Mouse (Mus musculus): ENCODE measurements around the gene Apeh. TPM values are rescaled to one million over a fixed set of nuclear protein-coding genes. Genes with fewer than 3 reads are reported as not detected.

Gene Apeh
- 65.0 and 72.5 TPM in 2 replicates for polyA plus RNA-seq (2012; rRNA removed)

GRCm38 (mm10) chr9:108094184-108094941 is at the start of gene Apeh:
TSS of gene Apeh (minus strand) at chr9:108094606.

GRCm38 (mm10) chr9:108082988-108083431 is 11.4 kb downstream of the Apeh start, which contains the start of gene Rnf123:
TSS of gene Rnf123 (minus strand) at chr9:108083346.

GRCm38 (mm10) chr9:108080168-108080567 is 14.2 kb downstream of the Apeh start, which contains the start of gene Mst1:
TSS of gene Mst1 (plus strand) at chr9:108080436.

GRCm38 (mm10) chr9:108052885-108053664 is 41.3 kb downstream of the Apeh start, which contains the start of gene Amigo3:
TSS of gene Amigo3 (plus strand) at chr9:108053159.

GRCm38 (mm10) chr9:108049016-108049455 is 45.4 kb downstream of the Apeh start, which contains the start of gene Gmppb:
TSS of gene Gmppb (plus strand) at chr9:108049242.

Other genes starting within 250 kb of the Apeh start
- 4.0 and 5.3 TPM in 2 replicates for gene Rbm6, start 221.4 kb downstream of the Apeh start, polyA plus RNA-seq (2012; rRNA removed)
- gene Mon1a, start 206.5 kb downstream of the Apeh start, polyA plus RNA-seq (2012; rRNA removed): 38.1 and 50.7 TPM in 2 replicates
- gene Mst1r, start 187.7 kb downstream of the Apeh start, polyA plus RNA-seq (2012; rRNA removed): 78.7 and 86.7 TPM in 2 replicates
- not detected in 2 replicates for gene Actl11, start 166.1 kb downstream of the Apeh start, polyA plus RNA-seq (2012; rRNA removed)
- 0.16 and 0.43 TPM in 2 replicates for gene Camkv, start 158.9 kb downstream of the Apeh start, polyA plus RNA-seq (2012; rRNA removed)
- gene Traip, start 144.5 kb downstream of the Apeh start, polyA plus RNA-seq (2012; rRNA removed): 0.88 and 2.2 TPM in 2 replicates
- 24.3 and 29.0 TPM in 2 replicates for gene Uba7, start 119.1 kb downstream of the Apeh start, polyA plus RNA-seq (2012; rRNA removed)
- 0.04 TPM in 1 of 2 replicates, not detected in the other for gene Gm20661, start 111.5 kb downstream of the Apeh start, polyA plus RNA-seq (2012; rRNA removed)
- 8.1 and 8.3 TPM in 2 replicates for gene Inka1, start 108.7 kb downstream of the Apeh start, polyA plus RNA-seq (2012; rRNA removed)
- 0.63 and 0.74 TPM in 2 replicates for gene Cdhr4, start 102.1 kb downstream of the Apeh start, polyA plus RNA-seq (2012; rRNA removed)
- 0.10 TPM in 1 of 2 replicates, not detected in the other for gene Gm20662, start 98.3 kb downstream of the Apeh start, polyA plus RNA-seq (2012; rRNA removed)
- gene Ip6k1, start 92.1 kb downstream of the Apeh start, polyA plus RNA-seq (2012; rRNA removed): 38.4 and 50.1 TPM in 2 replicates
- 12.7 and 13.3 TPM in 2 replicates for gene Gmppb, start 45.4 kb downstream of the Apeh start, polyA plus RNA-seq (2012; rRNA removed)
- gene Amigo3, start 41.4 kb downstream of the Apeh start, polyA plus RNA-seq (2012; rRNA removed): 4.8 and 8.3 TPM in 2 replicates
- gene Mst1, start 14.2 kb downstream of the Apeh start, polyA plus RNA-seq (2012; rRNA removed): 1.8 and 2.7 TPM in 2 replicates
- gene Rnf123, start 11.3 kb downstream of the Apeh start, polyA plus RNA-seq (2012; rRNA removed): 37.7 and 49.7 TPM in 2 replicates
- gene Bsn, start 95.8 kb upstream of the Apeh start, polyA plus RNA-seq (2012; rRNA removed): 0.91 and 0.92 TPM in 2 replicates
- gene Dag1, start 169.4 kb upstream of the Apeh start, polyA plus RNA-seq (2012; rRNA removed): 28.8 and 36.6 TPM in 2 replicates
- gene Nicn1, start 195.8 kb upstream of the Apeh start, polyA plus RNA-seq (2012; rRNA removed): 6.8 and 6.9 TPM in 2 replicates
- 3.2 TPM in 2 replicates for gene Amt, start 202.2 kb upstream of the Apeh start, polyA plus RNA-seq (2012; rRNA removed)
- gene Rhoa, start 211.5 kb upstream of the Apeh start, polyA plus RNA-seq (2012; rRNA removed): 59.7 and 90.1 TPM in 2 replicates
- 28.8 and 29.1 TPM in 2 replicates for gene Tcta, start 211.6 kb upstream of the Apeh start, polyA plus RNA-seq (2012; rRNA removed)
- gene Gpx1, start 244.3 kb upstream of the Apeh start, polyA plus RNA-seq (2012; rRNA removed): 883 and 1,488 TPM in 2 replicates